Mouse (Mus musculus): ENCODE data around the gene Arxes1. TPM values are rescaled to one million over a fixed set of nuclear protein-coding genes. Genes with fewer than 3 reads are reported as not detected.

Gene Arxes1
- total RNA-seq, 2 experiments from 2014 or later = not detected

Other genes starting within 250 kb of the Arxes1 start
- 0.72 and 15.1 TPM in 2 replicates for gene Bhlhb9, start 235.8 kb upstream of the Arxes1 start, total RNA-seq (2015; ENCODE audit: low replicate concordance)
- 0.08 and 5.4 TPM in 2 replicates for gene Bhlhb9, start 235.8 kb upstream of the Arxes1 start, total RNA-seq (2017; ENCODE audit: low replicate concordance)
- gene Gprasp2, start 194.3 kb upstream of the Arxes1 start, total RNA-seq (2015; ENCODE audit: low replicate concordance) = not detected in 2 replicates
- not detected in 2 replicates for gene Gprasp2, start 194.3 kb upstream of the Arxes1 start, total RNA-seq (2017; ENCODE audit: low replicate concordance)
- gene Arxes2, start 39.5 kb upstream of the Arxes1 start, total RNA-seq (2015; ENCODE audit: low replicate concordance) = not detected in 2 replicates
- not detected in 2 replicates for gene Arxes2, start 39.5 kb upstream of the Arxes1 start, total RNA-seq (2017; ENCODE audit: low replicate concordance)
- gene Bex2, start 34.9 kb downstream of the Arxes1 start, total RNA-seq (2015; ENCODE audit: low replicate concordance) = not detected in 2 replicates
- gene Bex2, start 34.9 kb downstream of the Arxes1 start, total RNA-seq (2017; ENCODE audit: low replicate concordance) = not detected in 2 replicates
- 3.4 TPM in 1 of 2 replicates, not detected in the other for gene Nxf3, start 51.9 kb downstream of the Arxes1 start, total RNA-seq (2015; ENCODE audit: low replicate concordance)
- gene Nxf3, start 51.9 kb downstream of the Arxes1 start, total RNA-seq (2017; ENCODE audit: low replicate concordance) = 1.8 TPM in 1 of 2 replicates, not detected in the other
- gene Bex4, start 105.6 kb downstream of the Arxes1 start, total RNA-seq (2015; ENCODE audit: low replicate concordance) = 23.4 and 65.0 TPM in 2 replicates
- 35.6 and 40.6 TPM in 2 replicates for gene Bex4, start 105.6 kb downstream of the Arxes1 start, total RNA-seq (2017; ENCODE audit: low replicate concordance)
- gene Tceal8, start 139.0 kb downstream of the Arxes1 start, total RNA-seq (2015; ENCODE audit: low replicate concordance) = 27.0 and 72.5 TPM in 2 replicates
- gene Tceal8, start 139.0 kb downstream of the Arxes1 start, total RNA-seq (2017; ENCODE audit: low replicate concordance) = 53.2 and 63.0 TPM in 2 replicates
- gene Tceal5, start 170.5 kb downstream of the Arxes1 start, total RNA-seq (2015; ENCODE audit: low replicate concordance) = not detected in 2 replicates
- not detected in 2 replicates for gene Tceal5, start 170.5 kb downstream of the Arxes1 start, total RNA-seq (2017; ENCODE audit: low replicate concordance)
- gene Tceal7, start 181.4 kb downstream of the Arxes1 start, total RNA-seq (2015; ENCODE audit: low replicate concordance) = not detected in 2 replicates
- not detected in 2 replicates for gene Tceal7, start 181.4 kb downstream of the Arxes1 start, total RNA-seq (2017; ENCODE audit: low replicate concordance)
- 1.3 TPM in 1 of 2 replicates, not detected in the other for gene Bex1, start 182.1 kb downstream of the Arxes1 start, total RNA-seq (2015; ENCODE audit: low replicate concordance)
- not detected in 2 replicates for gene Bex1, start 182.1 kb downstream of the Arxes1 start, total RNA-seq (2017; ENCODE audit: low replicate concordance)
- 47.8 and 73.9 TPM in 2 replicates for gene Tceal9, start 211.7 kb downstream of the Arxes1 start, total RNA-seq (2015; ENCODE audit: low replicate concordance)
- gene Tceal9, start 211.7 kb downstream of the Arxes1 start, total RNA-seq (2017; ENCODE audit: low replicate concordance) = 80.9 and 85.2 TPM in 2 replicates
- gene Bex3, start 236.9 kb downstream of the Arxes1 start, total RNA-seq (2015; ENCODE audit: low replicate concordance) = 96.2 and 127 TPM in 2 replicates
- gene Bex3, start 236.9 kb downstream of the Arxes1 start, total RNA-seq (2017; ENCODE audit: low replicate concordance) = 26.9 and 32.9 TPM in 2 replicates